Mouse (Mus musculus): Measurements from ENCODE around the gene Pcdh9. TPM values are rescaled to one million over a fixed set of nuclear protein-coding genes. Genes with fewer than 3 reads are reported as not detected.

Pcdh9 gene
- polyA plus RNA-seq, 1 experiment from 2014 or later: 54.6 TPM

GRCm38 (mm10) chr14:93543970-93544627 lies 346.4 kb downstream of the Pcdh9 start:
- H3K27ac ChIP-seq: no peak overlapping the region
- no peaks in the 10 kb centered on the region for H3K4me1 ChIP-seq
- H3K27me3 ChIP-seq: no peaks in the 10 kb centered on the region
- no peaks in the 10 kb centered on the region for H3K9me3 ChIP-seq
- no peak overlapping the region for H3K4me3 ChIP-seq
- no peak overlapping the region for H3K9ac ChIP-seq
- no peak for ATAC-seq (ENCODE audit: insufficient number of reproducible peaks, insufficient read depth, low FRiP score, low TSS enrichment)
- WGBS: 84% methylated on average over 11 of the region's 11 CpGs
- no peaks in the 10 kb centered on the region for H3K36me3 ChIP-seq
- no peak overlapping the region for H3K4me2 ChIP-seq (replicated peaks)

GRCm38 (mm10) chr14:93543561-93543960 lies 346.9 kb downstream of the Pcdh9 start:
- Histone ChIP-seq H3K27ac (no peak overlapping the region), H3K4me2 (replicated peaks) (no peak overlapping the region), H3K4me1 (no peaks in the 10 kb centered on the region), H3K4me3 (no peak overlapping the region), H3K9me3 (no peaks in the 10 kb centered on the region), H3K27me3 (no peaks in the 10 kb centered on the region), H3K36me3 (no peaks in the 10 kb centered on the region), H3K9ac (no peak overlapping the region)
- no peak for ATAC-seq (ENCODE audit: insufficient number of reproducible peaks, insufficient read depth, low FRiP score, low TSS enrichment)
- whole genome bisulfite sequencing: 48% methylated on average over 3 of the region's 3 CpGs

DNA sequence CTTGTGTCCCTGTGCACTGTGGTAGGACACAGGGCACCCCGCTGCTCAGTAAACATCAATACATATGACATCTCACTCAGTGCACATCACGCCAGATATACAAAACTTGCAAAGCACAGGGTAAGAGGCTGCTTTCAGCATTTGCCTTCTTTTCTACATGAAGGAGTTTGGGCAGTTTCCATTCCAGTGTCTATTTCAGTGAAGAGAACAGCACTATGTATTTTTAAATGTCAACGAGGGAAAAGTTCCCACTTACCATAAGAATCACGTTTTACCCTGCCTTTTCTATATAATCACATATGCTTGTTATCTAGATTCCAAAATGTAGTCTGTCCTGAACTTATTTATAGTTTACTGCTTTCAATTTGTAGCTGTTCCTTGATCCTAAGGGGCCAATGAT lies 355.6 kb downstream of the Pcdh9 start:
- no peaks in the 10 kb centered on the region for H3K36me3 ChIP-seq
- ATAC-seq (ENCODE audit: insufficient number of reproducible peaks, insufficient read depth, low FRiP score, low TSS enrichment): no peak

DNA sequence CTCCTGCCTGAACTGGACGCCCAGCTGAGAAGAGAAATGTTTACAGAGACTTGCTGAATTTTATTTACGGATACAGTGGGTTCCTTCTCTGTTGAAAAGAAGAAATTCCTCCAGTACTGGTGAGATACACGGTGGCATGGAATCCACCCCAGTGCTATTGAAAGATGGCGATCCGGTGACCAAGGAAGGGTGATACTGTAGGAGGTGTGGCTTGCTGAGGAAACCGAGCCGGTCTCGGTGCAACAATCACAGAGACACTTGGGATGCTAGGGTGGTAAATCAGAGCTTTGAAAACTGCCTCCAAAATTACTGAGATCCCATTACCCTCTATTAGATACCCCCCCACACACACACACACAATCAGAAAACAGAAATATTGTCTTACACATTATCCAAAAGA lies 367.0 kb downstream of the Pcdh9 start:
- no peak overlapping the region for H3K27ac ChIP-seq
- H3K27me3 ChIP-seq: no peaks in the 10 kb centered on the region
- H3K9ac ChIP-seq: no peak overlapping the region
- no peaks in the 10 kb centered on the region for H3K36me3 ChIP-seq
- no peaks in the 10 kb centered on the region for H3K9me3 ChIP-seq
- H3K4me2 ChIP-seq (replicated peaks): no peak overlapping the region
- no peak overlapping the region for H3K4me3 ChIP-seq
- WGBS: 81% methylated on average over 8 of the region's 8 CpGs
- no peaks in the 10 kb centered on the region for H3K4me1 ChIP-seq
- ATAC-seq (ENCODE audit: insufficient number of reproducible peaks, insufficient read depth, low FRiP score, low TSS enrichment): no peak

More for the DNA sequence above, 355.6 kb downstream of the Pcdh9 start:
- Histone ChIP-seq H3K27me3 (no peaks in the 10 kb centered on the region), H3K9me3 (no peaks in the 10 kb centered on the region), H3K9ac (no peak overlapping the region), H3K4me3 (no peak overlapping the region), H3K4me1 (no peaks in the 10 kb centered on the region), H3K27ac (no peak overlapping the region), H3K4me2 (replicated peaks) (no peak overlapping the region)
- 80% methylated on average over 4 of the region's 4 CpGs for WGBS

GRCm38 (mm10) chr14:93520166-93520565 lies 370.3 kb downstream of the Pcdh9 start:
- 83% methylated on average over 5 of the region's 5 CpGs for WGBS
- Histone ChIP-seq H3K27me3 (no peaks in the 10 kb centered on the region), H3K27ac (no peak overlapping the region), H3K9me3 (no peaks in the 10 kb centered on the region), H3K36me3 (no peaks in the 10 kb centered on the region), H3K9ac (no peak overlapping the region), H3K4me3 (no peak overlapping the region), H3K4me2 (replicated peaks) (no peak overlapping the region), H3K4me1 (no peaks in the 10 kb centered on the region)
- no peak for ATAC-seq (ENCODE audit: insufficient number of reproducible peaks, insufficient read depth, low FRiP score, low TSS enrichment)

- no peak for ATAC-seq (ENCODE audit: insufficient number of reproducible peaks, insufficient read depth, low FRiP score, low TSS enrichment)
- Histone ChIP-seq H3K4me2 (replicated peaks) (no peak overlapping the region), H3K27me3 (no peaks in the 10 kb centered on the region), H3K9ac (no peak overlapping the region), H3K27ac (no peak overlapping the region), H3K4me1 (no peaks in the 10 kb centered on the region), H3K36me3 (no peaks in the 10 kb centered on the region), H3K9me3 (no peaks in the 10 kb centered on the region), H3K4me3 (no peak overlapping the region)
- 84% methylated on average over 3 of the region's 3 CpGs for WGBS
Observed at GRCm38 (mm10) chr14:93516679-93517078, 373.8 kb downstream of the Pcdh9 start.

DNA sequence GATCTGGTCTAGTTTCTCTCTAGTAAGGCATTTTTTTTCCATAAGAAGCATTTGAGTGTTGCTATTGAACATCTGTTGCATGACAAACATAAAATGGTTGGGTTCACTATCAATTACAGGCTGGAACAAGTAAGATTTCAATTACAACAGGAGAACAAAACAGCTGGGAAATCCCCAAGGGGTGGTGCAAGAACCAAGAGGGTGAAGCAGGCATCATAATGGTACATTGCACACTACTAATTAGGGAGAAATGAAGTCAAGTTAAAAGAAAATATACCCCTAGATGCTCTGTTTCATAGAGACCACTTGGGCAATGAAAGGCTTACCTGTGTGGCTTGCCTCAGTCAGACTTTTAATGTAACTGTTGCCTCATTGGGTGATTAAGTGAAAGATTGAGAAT lies 384.4 kb downstream of the Pcdh9 start:
- Histone ChIP-seq H3K27ac (no peak overlapping the region), H3K9me3 (no peaks in the 10 kb centered on the region), H3K36me3 (no peaks in the 10 kb centered on the region), H3K27me3 (no peaks in the 10 kb centered on the region), H3K4me2 (replicated peaks) (no peak overlapping the region), H3K9ac (no peak overlapping the region), H3K4me3 (no peak overlapping the region), H3K4me1 (no peaks in the 10 kb centered on the region)
- no peak for ATAC-seq (ENCODE audit: insufficient number of reproducible peaks, insufficient read depth, low FRiP score, low TSS enrichment)

DNA sequence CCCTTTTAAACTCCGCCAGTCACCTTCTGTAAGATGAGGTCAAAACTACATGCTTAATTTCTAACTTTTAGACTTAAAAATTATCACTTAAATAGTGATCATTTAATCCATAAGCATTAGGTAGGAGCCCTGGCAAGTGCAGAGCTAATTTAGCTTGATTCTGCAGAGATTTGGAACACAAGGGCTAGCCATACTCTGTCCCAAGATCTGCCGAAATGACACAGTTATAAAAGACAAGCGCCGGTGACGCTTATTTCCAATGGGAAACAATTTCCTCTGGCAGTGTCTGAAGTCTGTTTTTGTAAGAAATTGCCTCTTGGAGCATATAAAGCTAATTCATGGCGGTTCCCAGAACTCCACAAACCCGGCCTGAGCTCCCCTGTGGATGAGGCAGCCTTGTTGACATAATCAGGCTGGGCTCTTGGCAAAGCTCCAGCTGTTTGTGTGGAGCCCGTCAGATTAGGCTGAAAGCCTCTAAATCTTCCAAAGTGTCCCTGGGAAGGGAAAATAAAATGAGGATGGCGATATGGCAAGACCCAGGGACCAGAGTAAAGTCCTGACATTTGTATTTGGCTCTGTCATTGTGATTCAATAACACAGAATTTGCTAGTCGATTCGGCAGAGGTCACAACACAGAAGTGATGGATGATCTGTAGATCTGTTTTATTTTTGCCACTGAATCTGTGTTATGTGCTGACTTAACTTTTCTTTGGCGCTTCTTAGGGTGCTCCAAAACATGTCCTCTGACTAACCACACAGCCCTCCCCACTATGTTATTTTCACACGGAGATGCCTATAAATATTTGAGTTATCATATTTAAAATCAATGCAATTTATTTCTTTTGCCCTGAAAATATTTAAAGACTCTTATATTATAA lies 391.4 kb downstream of the Pcdh9 start:
- H3K36me3 ChIP-seq: no peaks in the 10 kb centered on the region
- no peak overlapping the region for H3K4me3 ChIP-seq
- no peak for ATAC-seq (ENCODE audit: insufficient number of reproducible peaks, insufficient read depth, low FRiP score, low TSS enrichment)
- H3K4me2 ChIP-seq (replicated peaks): no peak overlapping the region
- H3K4me1 ChIP-seq: peaks cover 5% of the 10 kb centered on the region; the same call in 1 of the 2 replicates
- H3K27ac ChIP-seq: no peak overlapping the region
- no peak overlapping the region for H3K9ac ChIP-seq
- 41% methylated on average over 13 of the region's 13 CpGs for WGBS
- H3K9me3 ChIP-seq: no peaks in the 10 kb centered on the region
- H3K27me3 ChIP-seq: no peaks in the 10 kb centered on the region

- Histone ChIP-seq H3K4me2 (replicated peaks) (no peak overlapping the region), H3K4me3 (no peak overlapping the region), H3K27me3 (no peaks in the 10 kb centered on the region), H3K9me3 (no peaks in the 10 kb centered on the region), H3K27ac (no peak overlapping the region), H3K36me3 (no peaks in the 10 kb centered on the region), H3K9ac (no peak overlapping the region), H3K4me1 (no peaks in the 10 kb centered on the region)
- no peak for ATAC-seq (ENCODE audit: insufficient number of reproducible peaks, insufficient read depth, low FRiP score, low TSS enrichment)
- WGBS: 73% methylated on average over 2 of the region's 2 CpGs
Observed at GRCm38 (mm10) chr14:93474991-93475390, 415.5 kb downstream of the Pcdh9 start.

DNA sequence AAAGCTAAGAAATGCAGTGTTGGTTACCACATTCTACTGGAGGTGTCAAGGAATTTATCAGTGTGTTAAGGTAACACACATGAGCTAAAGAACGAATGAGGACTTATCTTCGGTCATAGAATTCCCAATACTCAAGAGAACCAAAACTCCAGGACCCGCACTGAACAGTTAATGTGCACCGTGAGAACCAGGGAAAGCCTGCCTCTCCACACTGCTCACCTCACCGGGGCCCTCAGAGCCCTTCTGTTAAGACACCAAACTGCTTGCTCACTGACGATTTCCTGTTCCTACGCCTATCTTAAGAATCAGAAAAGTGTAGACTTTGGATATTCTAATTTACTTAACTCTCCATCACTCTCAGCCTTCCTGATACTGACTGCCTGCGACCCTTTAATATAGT lies 418.0 kb downstream of the Pcdh9 start:
- Histone ChIP-seq H3K4me1 (no peaks in the 10 kb centered on the region), H3K4me3 (no peak overlapping the region), H3K36me3 (no peaks in the 10 kb centered on the region), H3K27ac (no peak overlapping the region), H3K4me2 (replicated peaks) (no peak overlapping the region), H3K9ac (no peak overlapping the region), H3K27me3 (no peaks in the 10 kb centered on the region), H3K9me3 (no peaks in the 10 kb centered on the region)
- 86% methylated on average over 8 of the region's 8 CpGs for WGBS
- no peak for ATAC-seq (ENCODE audit: insufficient number of reproducible peaks, insufficient read depth, low FRiP score, low TSS enrichment)

DNA sequence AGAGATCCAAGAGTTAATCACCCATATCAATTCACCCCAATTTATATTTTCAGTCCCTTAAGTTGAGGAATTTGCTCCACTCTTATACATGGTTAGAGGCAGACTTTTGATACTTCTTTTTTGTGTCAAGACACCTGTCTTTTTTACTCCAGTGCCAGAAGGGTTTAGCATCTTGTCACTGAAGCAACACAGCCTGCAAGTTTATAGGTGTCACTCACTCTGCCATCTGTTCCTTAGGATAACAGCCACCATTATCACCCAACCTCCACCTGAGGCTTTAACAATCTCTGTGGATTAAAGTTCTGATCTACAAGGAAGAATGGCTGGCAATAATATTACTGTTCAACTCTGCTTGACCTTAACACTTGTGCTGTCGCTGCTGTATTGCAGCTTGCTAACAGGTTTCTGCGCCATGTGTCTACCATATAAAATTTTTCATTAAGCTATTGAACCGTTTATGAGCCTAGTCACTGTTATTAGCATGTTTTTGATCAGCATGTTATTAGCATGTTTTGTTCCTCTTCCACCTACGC lies 427.1 kb downstream of the Pcdh9 start:
- WGBS: 80% methylated on average over 4 of the region's 4 CpGs
- Histone ChIP-seq H3K9me3 (no peaks in the 10 kb centered on the region), H3K4me3 (no peak overlapping the region), H3K4me2 (replicated peaks) (no peak overlapping the region), H3K9ac (no peak overlapping the region), H3K4me1 (no peaks in the 10 kb centered on the region), H3K27ac (no peak overlapping the region), H3K27me3 (no peaks in the 10 kb centered on the region), H3K36me3 (no peaks in the 10 kb centered on the region)
- ATAC-seq (ENCODE audit: insufficient number of reproducible peaks, insufficient read depth, low FRiP score, low TSS enrichment): no peak

Measured in embryonic facial prominence, embryonic 12.5 days (tissue).